Mouse (Mus musculus) v-Abl transformed pro-B cells (cell line): Measurements from ENCODE around the gene Serpinb1b.

Experiments
- in situ Hi-C, 2 experiments: fragments of 400-800 bp; cut with MboI; formaldehyde crosslinking; loops; one replicate each; pipeline ENCODE4 v1.15.1; 2025; ENCODE audit not compliant: unreplicated experiment in 2 of 2

The Serpinb1b gene

DNA sequence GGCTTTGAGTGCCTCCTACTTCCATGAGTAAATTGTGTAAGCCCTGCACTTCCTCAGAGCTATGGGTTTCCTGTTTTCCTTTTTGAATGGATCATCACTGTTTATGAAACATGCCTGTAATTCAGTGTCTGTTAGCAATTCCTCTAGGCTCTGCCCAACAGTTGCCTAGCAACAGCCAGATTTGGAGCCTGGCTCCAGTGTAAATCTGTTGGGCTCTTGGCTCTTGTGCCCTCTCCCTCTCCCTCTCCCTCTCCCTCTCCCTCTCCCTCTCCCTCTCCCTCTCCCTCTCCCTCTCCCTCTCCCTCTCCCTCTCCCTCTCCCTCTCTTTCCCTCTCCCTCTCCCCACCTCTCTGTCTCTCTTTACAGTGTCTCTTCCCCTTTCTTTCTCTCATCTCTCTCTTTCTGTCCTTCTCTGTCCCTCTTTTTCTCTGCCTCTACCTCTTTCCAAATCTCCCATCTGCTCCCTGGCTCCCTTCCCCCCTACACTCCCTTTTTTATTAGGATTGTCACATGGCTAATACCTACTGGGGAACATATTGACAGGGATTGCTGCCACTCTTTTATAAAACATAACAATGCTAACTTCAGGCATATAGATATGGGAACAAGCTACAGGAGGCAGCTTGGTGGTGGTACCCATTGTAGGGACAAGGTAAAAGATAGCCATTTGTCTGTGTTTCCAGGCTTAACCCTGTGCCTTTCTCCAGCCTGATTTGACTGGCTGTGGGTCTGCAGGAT is 7.5 kb downstream of the Serpinb1b start:
- in situ Hi-C loops = loop anchor here in 1 of 2 experiments (10.0 kb wide), 1 partner anchor 479 kb away; no protein-coding TSS in a partner anchor

DNA sequence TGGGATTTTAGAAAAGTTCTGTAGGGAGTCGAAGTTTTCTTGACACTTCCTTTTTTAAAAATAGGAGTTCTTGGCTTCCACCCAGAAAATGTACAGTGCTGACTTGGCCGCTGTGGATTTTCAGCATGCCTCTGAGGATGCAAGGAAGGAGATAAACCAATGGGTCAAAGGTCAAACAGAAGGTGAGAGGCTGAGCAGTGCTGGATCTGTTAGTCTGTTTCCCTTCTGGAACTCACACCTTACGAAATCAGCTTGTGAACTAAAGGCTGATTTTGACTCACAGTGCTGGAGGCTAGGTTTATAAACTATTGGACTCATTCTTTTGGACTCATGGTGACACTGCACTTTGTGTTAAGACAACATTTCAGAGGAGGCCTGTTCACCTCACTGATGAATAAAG is 11.2 kb downstream of the Serpinb1b start:
- in situ Hi-C loops = loop anchor here in 1 of 2 experiments (10.0 kb wide), 1 partner anchor 475 kb away; no protein-coding TSS in a partner anchor

DNA sequence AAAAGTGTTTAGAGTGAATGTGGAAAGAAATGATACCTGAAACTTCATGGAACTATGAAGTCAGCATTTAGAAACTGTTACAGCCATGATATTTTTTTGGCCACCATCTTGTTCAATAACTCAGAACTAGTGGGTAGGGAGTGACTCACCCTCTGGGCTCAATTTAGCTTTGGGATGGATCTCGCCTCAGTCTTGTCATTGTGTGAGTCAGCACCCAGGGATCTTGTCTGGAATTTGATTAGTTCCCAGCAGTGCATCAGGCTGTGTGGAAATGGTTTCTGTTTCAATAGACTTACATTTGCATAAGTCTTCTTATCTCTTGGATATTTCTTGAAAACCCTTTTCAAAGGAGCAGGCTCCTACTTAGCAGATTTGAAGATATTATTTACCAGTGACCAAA is 12.2 kb downstream of the Serpinb1b start:
- in situ Hi-C loops = no loop called here

DNA sequence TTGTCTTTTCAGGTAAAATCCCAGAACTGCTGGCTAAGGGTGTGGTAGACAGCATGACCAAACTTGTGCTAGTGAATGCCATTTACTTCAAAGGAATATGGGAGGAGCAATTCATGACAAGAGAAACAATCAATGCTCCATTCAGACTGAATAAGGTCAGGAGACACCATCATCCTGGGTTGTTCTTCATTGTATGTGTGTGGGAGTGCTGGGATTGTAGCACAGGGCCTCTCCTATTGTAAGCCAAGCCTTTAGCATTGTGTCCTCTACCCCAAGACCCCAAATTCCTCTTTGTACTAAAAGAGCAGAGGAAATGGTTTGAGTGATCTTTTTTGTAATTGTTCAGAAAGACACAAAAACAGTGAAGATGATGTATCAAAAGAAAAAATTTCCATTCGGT is 12.9 kb downstream of the Serpinb1b start:
- in situ Hi-C loops = no loop called here

DNA sequence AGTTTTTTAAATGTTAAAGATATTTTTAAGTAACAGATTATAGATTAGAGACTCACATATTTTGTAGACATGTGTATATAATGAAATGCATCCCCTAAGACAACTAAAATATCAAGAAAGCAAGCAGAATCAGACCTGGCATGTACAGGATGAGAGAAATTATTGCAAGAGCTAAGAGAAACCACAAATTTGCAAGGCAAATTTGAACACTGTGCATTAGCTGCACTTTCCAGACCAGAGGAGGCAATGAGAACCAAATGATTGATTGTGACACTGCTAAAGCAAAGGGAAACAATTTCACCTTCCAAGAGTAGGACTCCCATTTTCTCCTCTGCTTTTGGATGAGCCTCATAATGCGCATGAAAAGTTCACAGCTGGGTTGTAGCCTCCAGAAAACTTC is 17.2 kb downstream of the Serpinb1b start:
- in situ Hi-C loops = no loop called here

DNA sequence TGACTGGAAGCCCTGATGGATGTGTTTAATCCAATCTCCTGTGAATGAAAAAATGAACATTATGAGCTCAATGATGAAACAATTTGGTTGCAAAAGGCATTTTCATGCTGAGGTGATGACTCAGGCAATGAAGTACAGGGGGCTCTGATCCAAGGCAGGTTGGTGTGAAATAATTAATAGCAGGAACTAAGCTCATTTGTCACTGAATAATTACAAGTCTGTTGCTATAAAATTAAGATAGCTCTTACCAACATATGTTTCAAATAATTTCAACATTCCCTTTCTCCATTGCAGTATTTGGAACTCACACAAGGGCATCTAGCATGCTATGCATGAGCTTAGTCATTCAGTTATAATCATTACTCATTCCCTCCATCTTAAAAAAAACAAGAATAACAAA is 27.3 kb downstream of the Serpinb1b start:
- in situ Hi-C loops = no loop called here

DNA sequence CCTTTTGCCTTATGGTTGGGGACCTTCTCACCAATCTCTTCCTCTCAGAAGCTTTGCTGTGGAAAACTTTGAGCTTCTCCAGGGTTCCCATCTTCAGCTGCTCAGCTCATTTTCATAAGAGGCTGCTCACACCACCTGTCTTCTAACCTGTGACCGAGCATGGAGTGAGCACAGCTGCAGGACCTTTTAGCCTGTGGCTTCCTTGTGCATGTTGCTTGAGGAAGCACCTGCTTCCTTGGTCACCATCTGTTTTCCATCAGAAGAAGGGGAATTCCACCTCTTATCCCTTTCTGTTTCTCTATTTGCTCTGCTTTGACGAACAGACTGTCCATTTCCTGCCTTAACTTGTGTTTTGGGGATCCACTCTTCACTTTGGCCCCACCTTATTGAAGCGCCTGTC is 34.7 kb downstream of the Serpinb1b start:
- in situ Hi-C loops = no loop called here

DNA sequence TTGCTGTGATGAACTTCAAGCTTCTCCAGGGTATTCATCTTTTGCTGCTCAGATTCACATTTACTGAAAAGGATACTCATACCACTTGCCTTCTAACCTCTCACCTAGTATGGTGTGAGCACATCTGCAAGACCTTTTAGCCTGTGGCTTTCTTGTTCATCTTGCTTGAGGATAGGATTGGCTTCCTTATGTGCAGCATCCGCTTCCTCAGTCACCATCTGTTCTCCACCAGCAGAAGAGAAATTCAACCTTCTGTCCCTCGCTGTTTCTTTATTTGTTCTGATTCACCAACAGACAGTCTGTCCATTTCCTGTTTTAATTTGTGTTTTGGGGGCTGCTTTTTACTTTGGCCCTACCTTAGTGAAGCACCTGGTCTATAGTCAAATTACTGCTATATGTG is 59.3 kb downstream of the Serpinb1b start:
- in situ Hi-C loops = no loop called here

DNA sequence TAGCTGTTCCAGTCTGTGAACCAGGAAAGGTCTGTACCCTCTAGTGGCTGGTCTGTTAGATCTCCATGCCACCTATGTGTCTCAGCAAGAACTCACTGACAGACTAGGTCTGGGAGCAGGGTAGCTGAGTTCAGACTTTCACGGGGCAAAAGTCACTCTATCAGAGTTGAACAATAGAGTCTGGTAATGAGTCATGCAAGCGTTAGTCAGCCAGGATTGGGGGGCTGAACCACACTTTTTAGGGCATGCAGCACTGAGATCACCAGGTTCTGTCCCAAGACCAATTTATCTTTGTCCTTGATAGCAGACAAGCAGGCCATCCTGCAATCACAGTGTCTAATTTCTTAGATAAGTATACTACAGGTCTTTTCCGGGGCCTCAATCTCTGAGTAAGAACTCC is 63.1 kb downstream of the Serpinb1b start:
- in situ Hi-C loops = no loop called here
